Comparison of ENCODE assay signal across 8 mouse cellular contexts in the genomic region with DNA sequence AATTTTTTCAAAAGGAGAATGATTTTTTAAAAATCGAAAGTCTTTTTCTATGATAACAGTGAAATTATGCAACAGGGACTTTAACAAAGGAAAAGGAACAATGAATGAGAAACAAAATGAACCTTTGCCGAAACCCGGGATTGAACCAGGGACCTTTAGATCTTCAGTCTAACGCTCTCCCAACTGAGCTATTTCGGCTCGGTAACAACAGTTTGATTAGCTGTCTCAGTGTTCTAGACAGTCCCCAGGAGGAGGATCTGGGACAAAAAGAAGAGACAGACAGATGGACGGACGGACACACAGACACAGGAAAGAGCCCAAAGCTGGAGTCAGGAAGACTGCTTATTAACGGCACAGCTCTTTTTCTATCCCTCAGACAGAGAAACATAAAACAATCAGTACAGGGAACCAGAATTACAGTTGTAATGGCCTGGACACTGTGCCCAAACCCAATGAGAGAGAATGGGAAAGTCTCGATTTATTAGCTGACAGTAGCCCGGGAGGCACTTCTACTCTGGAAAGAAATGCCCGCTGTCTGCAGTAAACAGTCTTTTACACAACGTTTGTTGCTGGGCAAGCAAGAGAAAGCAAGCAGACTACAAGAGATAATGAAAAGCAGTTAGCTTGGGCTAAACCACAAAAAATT. TPM values are rescaled to one million over a fixed set of nuclear protein-coding genes. Genes with fewer than 3 reads are reported as not detected.
DNase-seq lines count a peak whose midpoint lies in the region; ATAC-seq and TF ChIP-seq lines count a peak whose summit lies in the region.

No protein-coding gene starts in this region.

- no peaks in the 10 kb centered on the region for H3K36me3 ChIP-seq in heart, embryonic 16.5 days (ENCODE audit: control insufficient read depth, insufficient read depth)

- DNase-seq in B cell, adult 2 months: peak; percentile 26 to 28
- peak; percentile 66 for DNase-seq in Muller cell, postnatal 12 days (ENCODE audit: inconsistent ontology term)
- DNase-seq in embryo, embryonic 9.5 days (ENCODE audit: extremely low spot score): peak; percentile 95
- DNase-seq in layer of hippocampus, adult 2 months (ENCODE audit: low spot score in 2 of 2): peak; percentile 60 to 63
- peak; percentile 37 for DNase-seq in lung, postnatal 10 days
- DNase-seq in retina, postnatal 7 days (ENCODE audit: low read depth, low spot score): peak; percentile 17
- no peak for DNase-seq in ovary, postnatal 36 days (ENCODE audit: low spot score)

- ATAC-seq in heart, embryonic 16.5 days (replicated peaks; ENCODE audit: extremely low read depth, insufficient read depth, low FRiP score): no peak

- 0 out of 2 replicates have a peak, but pooled peaks cover 2% of the 10 kb centered on the region for H3K4me1 ChIP-seq in heart, embryonic 16.5 days (ENCODE audit: control insufficient read depth, insufficient read depth, low read length)

- WGBS in heart, embryonic 16.5 days: 2% methylated on average over 13 of the region's 13 CpGs

- H3K4me3 ChIP-seq in heart, embryonic 16.5 days (ENCODE audit: low read length): peak overlapping the region; percentile 57
- peak overlapping the region; percentile 58 for H3K4me3 ChIP-seq in layer of hippocampus, adult 2 months

- no peaks in the 10 kb centered on the region for H3K27me3 ChIP-seq in heart, embryonic 16.5 days (ENCODE audit: control insufficient read depth, insufficient read depth, low read length)

- no peak overlapping the region for H3K27ac ChIP-seq in heart, embryonic 16.5 days (ENCODE audit: low read length)
- H3K27ac ChIP-seq in layer of hippocampus, adult 2 months: no peak overlapping the region

- no peak overlapping the region for H3K9ac ChIP-seq in heart, embryonic 16.5 days (ENCODE audit: low read length)

- peak overlapping the region; percentile 65 for H3K4me2 ChIP-seq in heart, embryonic 16.5 days (ENCODE audit: low read depth, low read length)

- H3K9me3 ChIP-seq in heart, embryonic 16.5 days (replicated peaks; ENCODE audit: control insufficient read depth, low read length): no peaks in the 10 kb centered on the region

- no peak for TF ChIP-seq CTCF in layer of hippocampus, adult 2 months (conservative IDR thresholded peaks at IDR 0.05)

RNA-seq across cellular contexts. Expression of a gene that starts 49.3 kb away (rescaled TPM):
- polyA plus RNA-seq in heart, embryonic 16.5 days (2015; fragmentation: Nextera tagmentation; extraction: Ambion mirVana): 9.6 and 10.5 TPM in 2 replicates
- total RNA-seq in layer of hippocampus, adult 2 months (2021): 10 to 100 TPM; 38.6 to 42.0 TPM

RNA-seq across cellular contexts. Expression of a gene that starts 49.6 kb away (rescaled TPM):
- polyA plus RNA-seq in heart, embryonic 16.5 days (2015; fragmentation: Nextera tagmentation; extraction: Ambion mirVana): 1,370 and 1,778 TPM in 2 replicates
- 10 to 100 TPM; 11.3 to 15.9 TPM for total RNA-seq in layer of hippocampus, adult 2 months (2021)

RNA-seq across cellular contexts. Expression of a gene that starts 50.9 kb away (rescaled TPM):
- polyA plus RNA-seq in heart, embryonic 16.5 days (2015; fragmentation: Nextera tagmentation; extraction: Ambion mirVana): 6.3 and 7.5 TPM in 2 replicates
- 10 to 100 TPM; 26.5 to 46.4 TPM for total RNA-seq in layer of hippocampus, adult 2 months (2021)
